Mouse (Mus musculus): ENCODE results near the gene Tars.

The Tars gene

DNA sequence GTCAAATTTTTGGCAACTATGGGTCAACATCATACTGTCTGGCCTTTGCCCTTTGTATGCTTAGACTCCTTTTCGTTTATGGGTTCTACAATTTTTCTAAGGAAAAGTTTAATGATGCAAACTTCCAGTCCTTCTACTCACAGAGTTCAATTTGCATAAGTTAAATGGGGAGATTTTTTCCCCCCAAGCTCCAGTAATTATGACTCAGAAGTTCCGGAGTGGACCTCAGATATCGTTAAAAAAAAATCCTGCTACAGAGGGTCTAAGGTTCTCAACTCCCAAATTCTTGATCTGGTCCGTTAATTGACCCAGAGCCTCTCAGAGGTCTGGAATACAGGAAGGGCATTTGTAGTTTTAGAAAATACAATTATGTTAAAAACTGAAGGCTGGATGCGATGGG lies 37.6 kb downstream of the Tars start:
- no peak for DNase-seq (ENCODE audit: low spot score in 2 of 2)

GRCm38 (mm10) chr15:11360888-11361287 lies 38.6 kb downstream of the Tars start:
- no peak for DNase-seq (ENCODE audit: low spot score in 2 of 2)

DNA sequence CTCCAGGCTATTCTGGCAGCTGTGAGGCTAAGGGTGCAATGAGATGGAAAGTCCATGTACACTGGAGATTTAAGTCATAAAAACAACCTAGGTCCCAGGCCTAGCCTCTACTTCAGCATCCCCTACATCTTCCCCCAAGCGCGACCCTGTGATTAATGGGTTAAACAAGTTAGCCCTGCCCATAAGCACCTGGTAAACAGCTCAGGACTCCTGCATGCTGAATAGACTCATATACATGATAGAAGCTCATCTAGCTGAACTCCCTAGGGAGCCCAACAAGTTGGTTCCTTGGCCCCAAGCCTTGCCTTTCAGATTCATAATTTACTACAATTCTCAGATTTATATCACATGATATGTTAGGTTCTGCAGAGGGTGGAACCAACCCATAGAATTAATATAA lies 42.0 kb downstream of the Tars start:
- DNase-seq (ENCODE audit: low spot score in 2 of 2) = no peak

DNA sequence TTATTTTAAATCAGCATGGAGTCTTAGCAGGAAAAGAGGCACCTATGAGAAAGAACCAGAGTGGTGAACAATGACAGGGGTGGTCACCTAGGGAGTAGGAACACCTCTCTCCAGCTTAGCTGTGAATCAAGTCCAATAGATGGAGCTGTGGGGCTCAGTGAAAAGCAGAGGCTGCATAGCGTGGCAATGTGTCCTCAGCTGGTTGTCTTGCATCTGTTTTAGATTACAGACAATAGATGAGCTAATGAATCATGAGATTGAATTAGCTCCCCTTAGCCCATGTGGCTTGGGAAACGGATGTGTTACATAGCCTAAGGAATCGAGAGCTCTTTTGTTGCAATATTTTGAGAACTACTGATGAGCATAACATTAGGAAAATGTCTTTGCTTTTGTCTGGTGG lies 43.6 kb downstream of the Tars start:
- DNase-seq (ENCODE audit: low spot score in 2 of 2) = no peak

DNA sequence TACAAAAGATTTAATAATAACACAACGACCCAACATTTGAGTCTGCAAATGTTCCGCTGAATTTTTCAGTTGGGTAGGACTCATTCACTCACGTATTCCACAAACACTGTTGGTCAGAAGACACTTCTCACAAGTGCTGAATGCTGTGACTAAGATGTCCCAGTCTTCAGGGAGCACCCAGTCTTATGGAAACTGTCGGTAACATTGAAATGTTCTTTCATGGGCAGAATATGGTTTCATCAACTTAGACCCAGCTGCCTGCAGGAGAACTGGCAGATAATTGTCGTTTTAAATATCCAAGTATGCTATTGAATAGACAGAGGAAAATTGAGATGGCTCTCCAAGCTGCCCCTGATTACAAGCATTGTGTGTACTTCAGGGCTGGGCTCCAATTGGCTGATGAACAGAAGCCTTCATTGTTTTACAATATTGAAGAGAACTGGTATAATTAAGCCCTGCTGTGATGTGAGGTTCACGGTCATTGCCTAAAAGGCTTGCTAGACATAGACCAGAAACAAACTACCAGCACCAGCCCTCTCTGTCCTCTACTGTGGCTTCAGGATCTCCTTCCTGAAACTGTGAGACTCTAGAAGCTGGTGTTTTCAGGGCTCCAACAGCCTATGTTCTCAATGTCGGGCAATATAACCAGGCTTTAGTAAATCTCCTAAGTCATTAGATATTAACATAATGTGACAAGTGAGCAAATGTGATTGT lies 59.8 kb downstream of the Tars start:
- DNase-seq (ENCODE audit: low spot score in 2 of 2) = no peak
